Mouse (Mus musculus) liver, adult 2 months (tissue): ENCODE measurements at regions not wholly inside any gene's neighbourhood (a gene's known extent, or its start where the extent isn't known, plus 50 kb on each side); places are given as distances from the start of the nearest gene placed in this dataset.

Experiments
- CTCF ChIP-seq: fragments of 200-500 bp; IDR thresholded peaks from 2 replicates; pipeline ENCODE4 v1.5.1; 2011; ENCODE audit warnings: low read depth, low read length, control low read depth
- POLR2A ChIP-seq: fragments of 200-500 bp; IDR thresholded peaks from 2 replicates; pipeline ENCODE4 v1.6.1; 2011; ENCODE audit warnings: low read length, control low read depth; ENCODE audit not compliant: insufficient read depth; ENCODE audit errors: extremely low read depth

- no peak for TF ChIP-seq POLR2A
- TF ChIP-seq CTCF = no peak
Observed at GRCm38 (mm10) chr10:66574846-66575535, 520.9 kb upstream of the Jmjd1c start.
